Mouse (Mus musculus): ENCODE data around the gene Hhex.

Hhex gene

GRCm38 (mm10) chr19:37455528-37455927 is 20.9 kb downstream of the Hhex start:
- no peak for DNase-seq

GRCm38 (mm10) chr19:37455961-37456360 is 21.4 kb downstream of the Hhex start:
- no peak for DNase-seq

- no peak for DNase-seq
Observed at GRCm38 (mm10) chr19:37458013-37458412, 23.4 kb downstream of the Hhex start.

GRCm38 (mm10) chr19:37466403-37466802 is 31.8 kb downstream of the Hhex start:
- DNase-seq, result no peak

GRCm38 (mm10) chr19:37466978-37467377 is 32.4 kb downstream of the Hhex start:
- DNase-seq, result no peak

- no peak for DNase-seq
Observed at GRCm38 (mm10) chr19:37468841-37469566, 34.4 kb downstream of the Hhex start.

GRCm38 (mm10) chr19:37471680-37472079 is 37.1 kb downstream of the Hhex start:
- DNase-seq, result no peak

- DNase-seq, result no peak
Observed at GRCm38 (mm10) chr19:37472589-37472988, 38.0 kb downstream of the Hhex start.

GRCm38 (mm10) chr19:37481704-37482103 is 47.1 kb downstream of the Hhex start:
- DNase-seq, result no peak

GRCm38 (mm10) chr19:37482556-37483187 is 48.1 kb downstream of the Hhex start:
- DNase-seq, result no peak

- DNase-seq, result no peak
Observed at GRCm38 (mm10) chr19:37484787-37485186, 50.2 kb downstream of the Hhex start.

- no peak for DNase-seq
Observed at GRCm38 (mm10) chr19:37486801-37487200, 52.2 kb downstream of the Hhex start.

- no peak for DNase-seq
Observed at GRCm38 (mm10) chr19:37487811-37488475, 53.3 kb downstream of the Hhex start.

GRCm38 (mm10) chr19:37488608-37489262 is 54.1 kb downstream of the Hhex start:
- DNase-seq, result no peak

Data from right cerebral cortex, postnatal 4 days (tissue).